Mouse (Mus musculus) MEL (cell line): ENCODE results near the gene Mrpl10. TPM values are rescaled to one million over a fixed set of nuclear protein-coding genes. Genes with fewer than 3 reads are reported as not detected.
A peak's percentile ranks its signal among the peaks of the same experiment; 100 is the strongest.

ENCODE experiments used
- DNase-seq: peaks from one replicate; pipeline ENCODE4 v3.0.0; 2011; ENCODE audit warnings: low read depth, low spot score
- H3K27ac ChIP-seq: 2 replicates; pipeline ENCODE4 v1.5.1; 2012; ENCODE audit warnings: low read depth, mild to moderate bottlenecking, control low read depth, low read length, moderate library complexity; ENCODE audit not compliant: control insufficient read depth
- H3K27me3 ChIP-seq, 2 experiments: fragments of 150-350 bp in 1 of 2; sonication (generic) in 1 of 2; 2 replicates each; pipeline ENCODE4 v1.6.1; 2012; ENCODE audit warnings: low read length in 2 of 2, mild to moderate bottlenecking in 2 of 2, improper control_type of control experiment in 1 of 2, moderate library complexity in 1 of 2; ENCODE audit not compliant: insufficient read depth in 2 of 2, control insufficient read depth in 1 of 2
- H3K36me3 ChIP-seq, 2 experiments: 2 replicates each; pipeline ENCODE4 v1.6.1; 2012 to 2014; ENCODE audit warnings: low read length in 2 of 2, improper control_type of control experiment in 1 of 2, inconsistent platforms in 1 of 2, mild to moderate bottlenecking in 1 of 2; ENCODE audit not compliant: insufficient read depth in 2 of 2, control insufficient read depth in 1 of 2
- H3K4me1 ChIP-seq, 2 experiments: fragments of 150-350 bp in 1 of 2; sonication (generic) in 1 of 2; 2 replicates each; pipeline ENCODE4 v1.6.1; 2012; ENCODE audit warnings: low read length in 2 of 2, improper control_type of control experiment in 1 of 2, mild to moderate bottlenecking in 1 of 2; ENCODE audit not compliant: insufficient read depth in 2 of 2, control insufficient read depth in 1 of 2
- H3K4me3 ChIP-seq, 2 experiments: fragments of 150-350 bp in 1 of 2; sonication (generic) in 1 of 2; 2 replicates each; pipeline ENCODE4 v1.5.1; 2012; ENCODE audit warnings: low read depth in 2 of 2, low read length in 2 of 2, mild to moderate bottlenecking in 2 of 2, moderate library complexity in 2 of 2, control low read depth in 1 of 2, improper control_type of control experiment in 1 of 2; ENCODE audit not compliant: control insufficient read depth in 1 of 2, insufficient read depth in 1 of 2
- H3K79me2 ChIP-seq: 2 replicates; pipeline ENCODE4 v1.6.1; 2012; ENCODE audit warnings: mild to moderate bottlenecking, low read length, moderate library complexity; ENCODE audit not compliant: control insufficient read depth, poor library complexity, insufficient read depth
- H3K9ac ChIP-seq: 2 replicates; pipeline ENCODE4 v1.6.1; 2012; ENCODE audit warnings: low read depth, mild to moderate bottlenecking, control low read depth, low read length, moderate library complexity; ENCODE audit not compliant: control insufficient read depth, poor library complexity, severe bottlenecking
- H3K9me3 ChIP-seq: fragments of 150-350 bp; sonication (generic); replicated peaks from 2 replicates; pipeline ENCODE4 v1.6.1; 2012; ENCODE audit warnings: mild to moderate bottlenecking, low read length, improper control_type of control experiment, moderate library complexity; ENCODE audit not compliant: insufficient read depth
- CHD2 ChIP-seq: IDR thresholded peaks from 2 replicates; pipeline ENCODE4 v1.6.1; 2011; ENCODE audit warnings: low read length, improper control_type of control experiment
- CTCF ChIP-seq, 3 experiments: IDR thresholded peaks in 2 of 3; conservative IDR thresholded peaks in 1 of 3; 2 replicates each; pipeline ENCODE4 v1.5.1; 2011 to 2012; ENCODE audit warnings: low read length in 3 of 3, low read depth in 2 of 3, mild to moderate bottlenecking in 2 of 3, improper control_type of control experiment in 1 of 3, inconsistent platforms in 1 of 3, mixed read lengths in 1 of 3, moderate library complexity in 1 of 3; ENCODE audit not compliant: control insufficient read depth in 1 of 3, insufficient read depth in 1 of 3, poor library complexity in 1 of 3, severe bottlenecking in 1 of 3
- E2F4 ChIP-seq: IDR thresholded peaks from 2 replicates; pipeline ENCODE4 v1.6.1; 2011; ENCODE audit warnings: low read depth, low read length, improper control_type of control experiment, borderline replicate concordance
- HCFC1 ChIP-seq: IDR thresholded peaks from 2 replicates; pipeline ENCODE4 v1.6.1; 2012; ENCODE audit warnings: low read depth, mild to moderate bottlenecking, inconsistent platforms, low read length, improper control_type of control experiment, moderate library complexity
- JUND ChIP-seq: IDR thresholded peaks from 2 replicates; pipeline ENCODE4 v1.6.1; 2011; ENCODE audit warnings: low read depth, mild to moderate bottlenecking, improper control_type of control experiment, low read length
- MAFK ChIP-seq: IDR thresholded peaks from 2 replicates; pipeline ENCODE4 v1.6.1; 2011; ENCODE audit warnings: low read depth, mild to moderate bottlenecking, low read length, improper control_type of control experiment, borderline replicate concordance
- MAZ ChIP-seq: IDR thresholded peaks from 2 replicates; pipeline ENCODE4 v1.6.1; 2012; ENCODE audit warnings: low read depth, mild to moderate bottlenecking, inconsistent platforms, low read length, improper control_type of control experiment
- MXI1 ChIP-seq: IDR thresholded peaks from 2 replicates; pipeline ENCODE4 v1.6.1; 2011; ENCODE audit warnings: mild to moderate bottlenecking, low read depth, low read length, improper control_type of control experiment
- MYC ChIP-seq: IDR thresholded peaks from 2 replicates; pipeline ENCODE4 v1.6.1; 2011; ENCODE audit warnings: low read depth, mild to moderate bottlenecking, low read length, improper control_type of control experiment, moderate library complexity
- RAD21 ChIP-seq: IDR thresholded peaks from 2 replicates; pipeline ENCODE4 v1.6.1; 2011; ENCODE audit warnings: mild to moderate bottlenecking, low read depth, low read length, improper control_type of control experiment
- RCOR1 ChIP-seq: IDR thresholded peaks from 2 replicates; pipeline ENCODE4 v1.6.1; 2012; ENCODE audit warnings: low read depth, mild to moderate bottlenecking, inconsistent platforms, low read length, improper control_type of control experiment
- SIN3A ChIP-seq: IDR thresholded peaks from 2 replicates; pipeline ENCODE4 v1.6.1; 2012; ENCODE audit warnings: low read length, improper control_type of control experiment, inconsistent platforms
- TAL1 ChIP-seq: IDR thresholded peaks from 2 replicates; pipeline ENCODE4 v1.6.1; 2012; ENCODE audit warnings: mild to moderate bottlenecking, inconsistent platforms, low read length, moderate library complexity, mixed read lengths
- TCF12 ChIP-seq: IDR thresholded peaks from 2 replicates; pipeline ENCODE4 v1.6.1; 2014; ENCODE audit warnings: low read depth, mild to moderate bottlenecking, inconsistent platforms, low read length, improper control_type of control experiment, moderate library complexity
- USF2 ChIP-seq, 2 experiments: IDR thresholded peaks; 2 replicates each; pipeline ENCODE4 v1.6.1; 2011 to 2012; ENCODE audit warnings: improper control_type of control experiment in 2 of 2, low read length in 2 of 2, borderline replicate concordance in 1 of 2, inconsistent platforms in 1 of 2, low read depth in 1 of 2, mild to moderate bottlenecking in 1 of 2; ENCODE audit not compliant: insufficient read depth in 1 of 2
- ZNF384 ChIP-seq: IDR thresholded peaks from 2 replicates; pipeline ENCODE4 v1.6.1; 2012; ENCODE audit warnings: low read depth, mild to moderate bottlenecking, inconsistent platforms, low read length, improper control_type of control experiment
- polyA plus RNA-seq, 2 experiments: library from polyadenylated mRNA; stranded (reverse) in 1 of 2; unstranded in 1 of 2; fragments of >175 nt in 1 of 2; fragments of >200 nt in 1 of 2; gene quantifications; 2 replicates each; pipeline versions ENCODE4 v1.2.1 to v1.2.4; 2012; ENCODE audit warnings: low replicate concordance in 2 of 2, low read depth in 1 of 2; ENCODE audit not compliant: insufficient read length in 2 of 2, insufficient read depth in 1 of 2, missing spikeins in 1 of 2
- total RNA-seq: library from RNA; depleted of rRNA; stranded (reverse); fragments of 300-350 nt; gene quantifications from 2 replicates; pipeline ENCODE4 v1.2.3, GENCODE M21; 2012

The Mrpl10 gene
- total and polyA plus RNA-seq, 3 experiments, result 79.3 to 106 TPM; not detected in 1

GRCm38 (mm10) chr11:97050216-97050943, 9.0 kb downstream of the Mrpl10 start, which contains the start of gene Osbpl7 (continued):
- TF ChIP-seq MAFK, result no peak
- TF ChIP-seq JUND, result no peak
- TF ChIP-seq MAZ, result peak; percentile 100

DNA sequence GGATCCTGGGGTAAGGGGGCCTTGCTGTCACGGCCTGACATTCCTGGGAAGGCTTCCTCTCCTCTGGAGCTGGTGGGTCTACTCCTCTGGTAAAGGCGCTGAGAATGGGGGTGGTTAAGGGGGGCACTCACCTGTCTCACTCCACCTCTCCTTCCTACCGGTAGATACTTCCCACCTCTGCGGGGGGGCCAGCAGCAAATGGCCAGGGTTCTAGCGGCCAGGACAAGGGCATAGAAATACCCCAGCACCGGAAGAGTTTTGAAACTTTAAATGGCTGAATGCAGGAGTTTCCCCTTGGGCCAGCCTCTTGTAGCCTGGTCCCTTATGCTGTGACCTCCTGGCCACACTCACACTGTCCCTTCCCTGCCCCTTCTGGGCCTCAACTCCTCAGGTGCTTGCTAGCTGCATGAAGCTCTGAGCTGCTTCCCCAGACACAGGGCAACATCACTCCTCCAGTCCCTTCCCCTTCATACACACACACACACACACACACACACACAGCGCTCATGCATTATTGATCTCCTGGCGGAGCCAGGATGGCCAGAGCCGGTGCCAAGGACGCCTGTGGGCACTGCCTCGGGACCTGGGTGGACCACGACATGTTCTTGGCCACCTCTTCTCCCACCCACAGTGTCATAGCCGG, 9.7 kb downstream of the Mrpl10 start:
- no peaks in the 10 kb centered on the region for H3K27me3 ChIP-seq
- TF ChIP-seq USF2 (IDR thresholded peaks at IDR 0.05; ENCODE audit: borderline replicate concordance in 1 of 2, insufficient read depth in 1 of 2, low read depth in 1 of 2, low read length in 2 of 2), result no peak
- TF ChIP-seq SIN3A, result peak; percentile 11; the same call in 1 of the 2 replicates
- TF ChIP-seq CHD2, result no peak
- TF ChIP-seq MYC, result 0 out of 2 replicates have a peak, but pooled peaks have one; percentile 16
- no peak for TF ChIP-seq TCF12
- no peak; a peak in 1 of 6 replicates for TF ChIP-seq CTCF (IDR thresholded peaks at IDR 0.05 in 2 of 3, conservative IDR thresholded peaks at IDR 0.05 in 1 of 3; ENCODE audit: control insufficient read depth in 1 of 3, insufficient read depth in 1 of 3, low read depth in 2 of 3, low read length in 3 of 3, poor library complexity in 1 of 3, severe bottlenecking in 1 of 3)
- no peak for TF ChIP-seq MAFK
- peak; percentile 14 for TF ChIP-seq MXI1
- no peak for TF ChIP-seq TAL1
- TF ChIP-seq E2F4, result no peak
- no peak for TF ChIP-seq RCOR1
- no peak for TF ChIP-seq RAD21
- TF ChIP-seq, all 39 proteins: peak for 3
- H3K27ac ChIP-seq, result peak overlapping the region; percentile 54
- H3K9me3 ChIP-seq, result no peaks in the 10 kb centered on the region
- peak overlapping the region; percentile 78 to 88 for H3K4me3 ChIP-seq
- peaks cover 0 to 16% of the 10 kb centered on the region in 2 experiments; a peak in 2 of 4 replicates for H3K4me1 ChIP-seq
- peak; percentile 70 for DNase-seq
- H3K36me3 ChIP-seq, result no peaks in the 10 kb centered on the region
- H3K9ac ChIP-seq, result peak overlapping the region; percentile 83
- peaks cover 10% of the 10 kb centered on the region for H3K79me2 ChIP-seq

GRCm38 (mm10) chr11:97052219-97052646, 10.9 kb downstream of the Mrpl10 start:
- H3K4me3 ChIP-seq, result peak overlapping the region; percentile 78 to 88
- peaks cover 10% of the 10 kb centered on the region for H3K79me2 ChIP-seq
- no peaks in the 10 kb centered on the region for H3K9me3 ChIP-seq
- DNase-seq, result peak; percentile 76
- no peaks in the 10 kb centered on the region; a peak in 1 of 4 replicates for H3K36me3 ChIP-seq
- no peaks in the 10 kb centered on the region for H3K27me3 ChIP-seq
- TF ChIP-seq HCFC1 (peak; percentile 13; the same call in 1 of the 2 replicates), ZNF384 (no peak)
- peaks cover 0 to 16% of the 10 kb centered on the region in 2 experiments; a peak in 2 of 4 replicates for H3K4me1 ChIP-seq
- H3K27ac ChIP-seq, result no peak overlapping the region
- no peak overlapping the region; the same call in 1 of the 2 replicates for H3K9ac ChIP-seq
